Mouse (Mus musculus) myocyte (in vitro differentiated cells): ENCODE measurements around the gene Tgfbr3l.

ENCODE experiments used
- E2F4 ChIP-seq: IDR thresholded peaks from one replicate; pipeline ENCODE4 v1.6.1; 2011; ENCODE audit warnings: mild to moderate bottlenecking, control low read depth, moderate library complexity; ENCODE audit not compliant: insufficient read depth
- MAX ChIP-seq: IDR thresholded peaks from one replicate; pipeline ENCODE4 v1.6.1; 2011; ENCODE audit warnings: low read depth, mild to moderate bottlenecking, control low read depth
- POLR2A ChIP-seq: IDR thresholded peaks from one replicate; pipeline ENCODE4 v1.6.1; 2011; ENCODE audit warnings: low read depth, mild to moderate bottlenecking, control low read depth, moderate library complexity; ENCODE audit not compliant: insufficient read length
- POLR2AphosphoS2 ChIP-seq: IDR thresholded peaks from one replicate; pipeline ENCODE4 v1.6.1; 2011; ENCODE audit warnings: low read depth, control low read depth; ENCODE audit not compliant: insufficient read length
- USF1 ChIP-seq: IDR thresholded peaks from one replicate; pipeline ENCODE4 v1.6.1; 2011; ENCODE audit warnings: low read depth, mild to moderate bottlenecking, control low read depth, moderate library complexity

GRCm38 (mm10) chr8:4265160-4265914 is 17.3 kb downstream of the Tgfbr3l start:
- TF ChIP-seq POLR2A: no peak
- no peak for TF ChIP-seq POLR2AphosphoS2
- no peak for TF ChIP-seq MAX
- TF ChIP-seq USF1: no peak
- no peak for TF ChIP-seq E2F4
